Comparison of ENCODE assay signal across 8 mouse cellular contexts in genomic region chr8:105826379-105826778, GRCm38 (mm10). TPM values are rescaled to one million over a fixed set of nuclear protein-coding genes. Genes with fewer than 3 reads are reported as not detected.
DNase-seq lines count a peak whose midpoint lies in the region; ATAC-seq and TF ChIP-seq lines count a peak whose summit lies in the region.

No protein-coding gene starts in this region.

- intact Hi-C loops in left cerebral cortex, postnatal 14 days (cut with DNase I), result loop anchor here (5.0 kb wide), 1 partner anchor 114 kb away; no protein-coding TSS in a partner anchor

- under 1% methylated on average over 4 of the region's 4 CpGs for WGBS in kidney, embryonic 14.5 days
- 3% methylated on average over 4 of the region's 4 CpGs for WGBS in bone marrow, adult 2 months
- WGBS in hindbrain, embryonic 13.5 days, result 14% methylated on average over 4 of the region's 4 CpGs
- 6% methylated on average over 3 of the region's 4 CpGs for WGBS in macrophage (ENCODE audit: missing documents)

- H3K4me1 ChIP-seq in kidney, embryonic 14.5 days (ENCODE audit: control insufficient read depth, insufficient read depth, low read length), result peaks cover 10% of the 10 kb centered on the region
- peaks cover 2% of the 10 kb centered on the region; the same call in 1 of the 2 replicates for H3K4me1 ChIP-seq in bone marrow, adult 2 months (ENCODE audit: control insufficient read depth, insufficient read depth, low read length)
- peaks cover 28% of the 10 kb centered on the region for H3K4me1 ChIP-seq in hindbrain, embryonic 13.5 days (replicated peaks)

- peak overlapping the region; percentile 84 for H3K4me2 ChIP-seq in kidney, embryonic 14.5 days (replicated peaks; ENCODE audit: low read depth, low read length)
- peak overlapping the region; percentile 98 for H3K4me2 ChIP-seq in hindbrain, embryonic 13.5 days

- peaks cover 53% of the 10 kb centered on the region for H3K79me2 ChIP-seq in macrophage (ENCODE audit: inconsistent target)

- no peak for ATAC-seq in kidney, embryonic 14.5 days (ENCODE audit: low FRiP score, low TSS enrichment)
- ATAC-seq in hindbrain, embryonic 13.5 days (ENCODE audit: low FRiP score), result no peak

- H3K36me3 ChIP-seq in kidney, embryonic 14.5 days (ENCODE audit: control insufficient read depth, insufficient read depth, low read length), result peaks cover 22% of the 10 kb centered on the region
- peaks cover 33% of the 10 kb centered on the region for H3K36me3 ChIP-seq in hindbrain, embryonic 13.5 days
- H3K36me3 ChIP-seq in macrophage (ENCODE audit: inconsistent target), result peaks cover 8% of the 10 kb centered on the region; the same call in 1 of the 2 replicates

- no peak for TF ChIP-seq CTCF in bone marrow, adult 2 months (IDR thresholded peaks at IDR 0.05; ENCODE audit: control insufficient read depth, insufficient read depth, low read length)

- no peaks in the 10 kb centered on the region for H3K9me3 ChIP-seq in kidney, embryonic 14.5 days (ENCODE audit: control insufficient read depth, low read length)
- H3K9me3 ChIP-seq in hindbrain, embryonic 13.5 days, result no peaks in the 10 kb centered on the region

- peak overlapping the region; percentile 90 for H3K9ac ChIP-seq in kidney, embryonic 14.5 days (ENCODE audit: low read depth, low read length)
- H3K9ac ChIP-seq in hindbrain, embryonic 13.5 days, result peak overlapping the region; percentile 96

- peak; percentile 21; the same call in 1 of the 2 replicates for TF ChIP-seq POLR2A in bone marrow, adult 2 months (IDR thresholded peaks at IDR 0.05; ENCODE audit: borderline replicate concordance, control insufficient read depth, low read depth, low read length)

- peak overlapping the region; percentile 70 for H3K4me3 ChIP-seq in kidney, embryonic 14.5 days (ENCODE audit: low read length)
- H3K4me3 ChIP-seq in bone marrow, adult 2 months (replicated peaks; ENCODE audit: control insufficient read depth, low read depth, low read length), result peak overlapping the region; percentile 92
- H3K4me3 ChIP-seq in hindbrain, embryonic 13.5 days, result peak overlapping the region; percentile 97
- peak overlapping the region; percentile 100 for H3K4me3 ChIP-seq in macrophage (ENCODE audit: inconsistent target)

- no peak for DNase-seq in kidney, adult 11 months
- DNase-seq in left cerebral cortex, postnatal 14 days (ENCODE audit: low spot score in 2 of 2), result no peak
- DNase-seq in layer of hippocampus, postnatal 25 days (ENCODE audit: extremely low spot score in 1 of 2, low spot score in 1 of 2), result no peak
- DNase-seq in cerebellum, postnatal 4 days (ENCODE audit: low spot score in 2 of 2), result no peak

- H3K27me3 ChIP-seq in kidney, embryonic 14.5 days (ENCODE audit: control insufficient read depth, insufficient read depth, low read length), result no peaks in the 10 kb centered on the region
- H3K27me3 ChIP-seq in hindbrain, embryonic 13.5 days, result no peaks in the 10 kb centered on the region

- H3K27ac ChIP-seq in kidney, embryonic 14.5 days (ENCODE audit: low read depth, low read length), result peak overlapping the region; percentile 44
- peak overlapping the region; percentile 67 for H3K27ac ChIP-seq in bone marrow, adult 2 months (ENCODE audit: control insufficient read depth, insufficient read depth, low read depth, low read length, poor library complexity)
- H3K27ac ChIP-seq in hindbrain, embryonic 13.5 days, result peak overlapping the region; percentile 85
- H3K27ac ChIP-seq in macrophage, result peak overlapping the region; percentile 89

RNA-seq across cellular contexts. Expression of gene Ranbp10, which starts 0.8 kb away (rescaled TPM):
- 13.6 and 14.9 TPM in 2 replicates for polyA plus RNA-seq in kidney, embryonic 14.5 days (2014; fragmentation: Nextera tagmentation; extraction: Ambion mirVana)
- 90.8 and 98.0 TPM in 2 replicates for polyA plus RNA-seq in bone marrow, adult 2 months (2011; ENCODE audit: insufficient read depth, insufficient read length, low replicate concordance, missing spikeins)
- 11.5 and 14.3 TPM in 2 replicates for polyA plus RNA-seq in hindbrain, embryonic 13.5 days (2015; fragmentation: Nextera tagmentation; extraction: Ambion mirVana)
- total RNA-seq in macrophage (2018; cell fraction: chromatin; rRNA removed), result 100 to 1,000 TPM in 5 of 26 experiments, 10 to 100 TPM in 21; 38.8 to 151 (median 78.5) TPM
- 10 to 100 TPM; 18.9 to 48.5 (median 31.8) TPM for total RNA-seq in macrophage (2018; cell fraction: cytosol; rRNA removed)
- 100 to 1,000 TPM in 3 of 26 experiments, 10 to 100 TPM in 23; 34.2 to 108 (median 55.8) TPM for total RNA-seq in macrophage (2018; cell fraction: nucleus; rRNA removed)
- 16.5 to 33.9 TPM (median 23.7 TPM) in 3 replicates for polyA plus RNA-seq in macrophage (2018)
- 10 to 100 TPM; 24.6 to 26.4 TPM for total RNA-seq in left cerebral cortex, postnatal 14 days (2021)
- total RNA-seq in layer of hippocampus, postnatal 25 days (2021), result 10 to 100 TPM; 24.3 to 26.6 TPM

RNA-seq across cellular contexts. Expression of gene Tsnaxip1, which starts 1.2 kb away (rescaled TPM):
- polyA plus RNA-seq in kidney, embryonic 14.5 days (2014; fragmentation: Nextera tagmentation; extraction: Ambion mirVana), result 0.14 and 0.27 TPM in 2 replicates
- 3.6 TPM in 1 of 2 replicates, not detected in the other for polyA plus RNA-seq in bone marrow, adult 2 months (2011; ENCODE audit: insufficient read depth, insufficient read length, low replicate concordance, missing spikeins)
- polyA plus RNA-seq in hindbrain, embryonic 13.5 days (2015; fragmentation: Nextera tagmentation; extraction: Ambion mirVana), result 0.80 and 1.6 TPM in 2 replicates
- total RNA-seq in macrophage (2018; cell fraction: chromatin; rRNA removed), result not detected
- total RNA-seq in macrophage (2018; cell fraction: cytosol; rRNA removed), result under 1 TPM in 1 of 26 experiments, not detected in 25; 0.08 TPM
- total RNA-seq in macrophage (2018; cell fraction: nucleus; rRNA removed), result not detected
- not detected in 3 replicates for polyA plus RNA-seq in macrophage (2018)
- total RNA-seq in left cerebral cortex, postnatal 14 days (2021), result under 1 TPM in 1 of 2 experiments, not detected in 1; 0.18 TPM
- under 1 TPM; 0.15 to 0.31 TPM for total RNA-seq in layer of hippocampus, postnatal 25 days (2021)

RNA-seq across cellular contexts. Expression of gene Cenpt, which starts 26.7 kb away (rescaled TPM):
- 31.1 and 41.0 TPM in 2 replicates for polyA plus RNA-seq in kidney, embryonic 14.5 days (2014; fragmentation: Nextera tagmentation; extraction: Ambion mirVana)
- 30.3 and 73.2 TPM in 2 replicates for polyA plus RNA-seq in bone marrow, adult 2 months (2011; ENCODE audit: insufficient read depth, insufficient read length, low replicate concordance, missing spikeins)
- polyA plus RNA-seq in hindbrain, embryonic 13.5 days (2015; fragmentation: Nextera tagmentation; extraction: Ambion mirVana), result 59.7 and 61.1 TPM in 2 replicates
- 10 to 100 TPM; 13.8 to 71.8 (median 29.6) TPM for total RNA-seq in macrophage (2018; cell fraction: chromatin; rRNA removed)
- 1 to 10 TPM; 5.8 to 10.0 (median 7.8) TPM for total RNA-seq in macrophage (2018; cell fraction: cytosol; rRNA removed)
- 10 to 100 TPM in 24 of 26 experiments, 1 to 10 TPM in 2; 6.8 to 55.5 (median 18.6) TPM for total RNA-seq in macrophage (2018; cell fraction: nucleus; rRNA removed)
- 7.2 to 13.3 TPM (median 8.2 TPM) in 3 replicates for polyA plus RNA-seq in macrophage (2018)
- total RNA-seq in left cerebral cortex, postnatal 14 days (2021), result 10 to 100 TPM; 17.6 to 17.7 TPM
- 10 to 100 TPM; 13.4 to 15.4 TPM for total RNA-seq in layer of hippocampus, postnatal 25 days (2021)

RNA-seq across cellular contexts. Expression of gene Thap11, which starts 28.6 kb away (rescaled TPM):
- polyA plus RNA-seq in kidney, embryonic 14.5 days (2014; fragmentation: Nextera tagmentation; extraction: Ambion mirVana), result 57.2 and 65.0 TPM in 2 replicates
- 9.8 and 12.6 TPM in 2 replicates for polyA plus RNA-seq in bone marrow, adult 2 months (2011; ENCODE audit: insufficient read depth, insufficient read length, low replicate concordance, missing spikeins)
- polyA plus RNA-seq in hindbrain, embryonic 13.5 days (2015; fragmentation: Nextera tagmentation; extraction: Ambion mirVana), result 58.7 and 60.6 TPM in 2 replicates
- 1 to 10 TPM in 15 of 26 experiments, under 1 TPM in 6, not detected in 5; 0.47 to 8.6 (median 1.4) TPM for total RNA-seq in macrophage (2018; cell fraction: chromatin; rRNA removed)
- 10 to 100 TPM in 20 of 26 experiments, 1 to 10 TPM in 6; 6.1 to 27.5 (median 17.0) TPM for total RNA-seq in macrophage (2018; cell fraction: cytosol; rRNA removed)
- 10 to 100 TPM in 5 of 26 experiments, 1 to 10 TPM in 21; 1.1 to 14.5 (median 6.3) TPM for total RNA-seq in macrophage (2018; cell fraction: nucleus; rRNA removed)
- 8.3 to 23.6 TPM (median 20.4 TPM) in 3 replicates for polyA plus RNA-seq in macrophage (2018)
- 10 to 100 TPM; 34.7 to 38.5 TPM for total RNA-seq in left cerebral cortex, postnatal 14 days (2021)
- 10 to 100 TPM; 38.2 to 44.4 TPM for total RNA-seq in layer of hippocampus, postnatal 25 days (2021)

RNA-seq across cellular contexts. Expression of gene Nutf2, which starts 34.0 kb away (rescaled TPM):
- polyA plus RNA-seq in kidney, embryonic 14.5 days (2014; fragmentation: Nextera tagmentation; extraction: Ambion mirVana), result 329 and 342 TPM in 2 replicates
- polyA plus RNA-seq in bone marrow, adult 2 months (2011; ENCODE audit: insufficient read depth, insufficient read length, low replicate concordance, missing spikeins), result 35.2 and 54.8 TPM in 2 replicates
- 186 and 205 TPM in 2 replicates for polyA plus RNA-seq in hindbrain, embryonic 13.5 days (2015; fragmentation: Nextera tagmentation; extraction: Ambion mirVana)
- total RNA-seq in macrophage (2018; cell fraction: chromatin; rRNA removed), result 10 to 100 TPM in 15 of 26 experiments, 1 to 10 TPM in 7, not detected in 4; 3.1 to 27.1 (median 13.1) TPM
- total RNA-seq in macrophage (2018; cell fraction: cytosol; rRNA removed), result 10 to 100 TPM; 36.2 to 66.6 (median 50.1) TPM
- 10 to 100 TPM in 15 of 26 experiments, 1 to 10 TPM in 10, not detected in 1; 4.8 to 43.3 (median 14.3) TPM for total RNA-seq in macrophage (2018; cell fraction: nucleus; rRNA removed)
- polyA plus RNA-seq in macrophage (2018), result 53.1 to 154 TPM (median 76.1 TPM) in 3 replicates
- total RNA-seq in left cerebral cortex, postnatal 14 days (2021), result 10 to 100 TPM; 33.4 to 35.9 TPM
- total RNA-seq in layer of hippocampus, postnatal 25 days (2021), result 10 to 100 TPM; 27.6 to 34.9 TPM
